Mouse (Mus musculus) gastrocnemius, postnatal 25 days (tissue): ENCODE data around the gene Prkg2. TPM values are rescaled to one million over a fixed set of nuclear protein-coding genes. Genes with fewer than 3 reads are reported as not detected.

Source experiments
- DNase-seq: peaks from one replicate; pipeline ENCODE4 v3.0.0; 2022
- total RNA-seq, 2 experiments: library from RNA; stranded (reverse); gene quantifications; 1 replicate in 1 of 2; 2 replicates in 1 of 2; pipeline ENCODE4 v1.2.3; 2021

Prkg2 gene
- total RNA-seq, 2 experiments from 2014 or later: 0.64 to 0.72 TPM

DNA sequence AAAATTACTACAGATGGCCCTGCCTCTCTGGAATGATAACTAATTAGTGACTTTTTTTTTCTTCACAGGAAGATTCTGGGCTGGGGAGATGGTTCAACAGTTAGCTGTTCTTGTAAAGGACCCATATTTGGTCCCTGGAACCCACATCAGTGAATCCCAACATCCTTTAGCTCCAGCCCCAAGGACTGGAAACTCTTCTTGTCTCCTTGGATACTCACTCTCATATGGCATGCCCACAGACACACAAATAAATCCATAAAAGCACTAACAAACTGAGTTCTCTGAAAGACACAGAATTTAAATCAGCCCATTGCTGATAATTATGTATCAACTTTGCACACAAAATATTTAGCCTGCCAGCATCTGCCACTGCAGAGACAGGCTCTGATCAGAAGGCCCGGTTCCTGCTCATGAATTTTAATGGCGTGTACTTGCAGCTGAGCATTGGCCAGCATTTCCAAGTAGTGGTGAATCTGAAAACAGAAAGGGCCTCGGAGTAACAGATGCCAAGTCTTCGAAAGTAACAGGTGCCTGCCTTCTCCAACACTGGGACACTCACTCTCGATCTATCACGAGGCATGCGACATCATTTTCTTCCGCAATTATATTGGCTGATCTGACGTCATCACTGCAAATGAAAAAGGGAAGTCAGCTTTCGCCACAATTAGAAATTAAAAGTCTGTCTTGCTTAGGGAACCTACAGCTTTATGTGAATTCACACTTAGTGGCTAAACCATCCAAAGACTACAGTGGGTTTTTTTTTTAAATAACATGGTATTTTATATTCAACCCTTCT lies 61.1 kb downstream of the Prkg2 start:
- DNase-seq: no peak

GRCm38 (mm10) chr5:98966679-98967078 lies 70.5 kb downstream of the Prkg2 start:
- peak; percentile 8 for DNase-seq

- DNase-seq: no peak
These were observed 72.0 kb downstream of the Prkg2 start for GRCm38 (mm10) chr5:98965139-98965538.

DNA sequence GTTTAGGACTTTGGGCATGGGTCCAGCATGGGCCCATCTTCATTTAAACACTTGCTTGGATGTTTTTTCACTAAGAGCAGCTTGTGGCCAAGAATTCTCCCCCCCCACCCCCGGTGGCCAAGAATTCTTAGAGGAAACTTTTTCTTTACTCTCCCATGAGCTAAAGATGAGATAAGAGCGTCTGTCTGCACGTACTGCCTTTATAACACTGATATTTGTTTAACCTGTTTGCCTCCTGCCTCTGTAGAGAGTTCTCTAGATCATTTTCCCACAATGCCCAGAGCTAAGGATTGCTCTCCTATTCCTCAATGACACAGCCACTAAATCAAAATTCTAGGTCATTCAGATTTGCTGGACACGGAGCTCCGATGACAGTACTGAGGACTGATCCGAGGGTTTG lies 72.8 kb downstream of the Prkg2 start:
- no peak for DNase-seq

- DNase-seq: no peak
These were observed 74.7 kb downstream of the Prkg2 start for GRCm38 (mm10) chr5:98962472-98962871.

- DNase-seq: no peak
These were observed 81.6 kb downstream of the Prkg2 start for GRCm38 (mm10) chr5:98955576-98955975.

DNA sequence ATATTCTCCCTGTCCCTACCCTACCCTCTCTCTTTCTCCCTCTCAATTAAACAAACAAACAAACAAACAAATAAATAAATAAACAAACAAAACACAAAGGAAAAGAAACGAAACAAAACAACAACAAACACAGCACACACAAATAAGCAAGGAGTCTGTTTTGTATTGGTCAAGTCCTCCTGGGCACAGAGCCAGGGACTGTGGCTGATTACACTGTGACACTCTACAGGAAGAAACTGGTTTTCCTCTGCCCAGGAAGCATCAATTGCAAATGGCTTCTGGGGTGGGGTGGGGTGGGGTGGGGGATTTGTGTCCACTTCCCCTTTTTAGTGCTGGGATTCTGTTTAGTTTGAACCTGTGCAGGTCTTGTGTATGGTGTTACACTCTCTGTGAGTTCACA lies 83.8 kb downstream of the Prkg2 start:
- DNase-seq: no peak

DNA sequence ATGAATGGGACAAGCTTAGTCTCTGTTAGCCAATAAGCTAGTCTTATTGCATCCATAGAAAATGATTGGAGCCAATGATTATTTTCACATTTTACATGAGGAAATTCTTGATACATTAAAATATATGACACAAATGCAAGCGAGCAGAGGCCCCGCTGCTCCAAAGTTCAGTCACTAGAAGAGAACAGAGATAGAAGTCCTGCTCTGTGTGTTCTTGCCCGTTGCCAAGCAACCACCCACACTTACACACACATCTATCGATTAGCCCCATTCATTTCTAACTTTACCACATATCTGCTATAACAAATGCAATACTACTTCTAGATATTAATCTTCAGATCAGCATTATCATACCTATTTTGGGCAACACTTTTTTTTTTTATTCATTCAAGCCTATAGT lies 85.6 kb downstream of the Prkg2 start:
- no peak for DNase-seq

GRCm38 (mm10) chr5:98950495-98951092 lies 86.6 kb downstream of the Prkg2 start:
- DNase-seq: no peak

DNA sequence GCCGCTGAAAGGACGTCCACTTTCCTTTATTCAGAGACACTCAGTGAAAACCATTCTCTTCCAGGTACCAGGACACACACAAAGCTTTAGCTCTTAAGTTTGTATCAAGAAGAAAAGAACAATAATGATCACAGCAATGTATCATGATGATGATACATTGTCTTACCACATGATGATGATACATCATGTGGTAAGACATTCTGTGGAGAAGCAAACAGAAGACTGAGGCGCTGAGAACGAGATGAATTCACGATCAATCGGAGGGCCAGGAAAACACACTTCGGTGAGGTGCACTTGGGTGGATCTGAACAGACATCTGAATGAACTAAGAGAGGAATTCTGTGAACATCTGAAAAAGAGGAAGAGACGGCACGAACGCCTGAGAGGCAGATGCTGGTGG lies 87.4 kb downstream of the Prkg2 start:
- DNase-seq: no peak

GRCm38 (mm10) chr5:98946656-98947055 lies 90.5 kb downstream of the Prkg2 start:
- DNase-seq: no peak

DNA sequence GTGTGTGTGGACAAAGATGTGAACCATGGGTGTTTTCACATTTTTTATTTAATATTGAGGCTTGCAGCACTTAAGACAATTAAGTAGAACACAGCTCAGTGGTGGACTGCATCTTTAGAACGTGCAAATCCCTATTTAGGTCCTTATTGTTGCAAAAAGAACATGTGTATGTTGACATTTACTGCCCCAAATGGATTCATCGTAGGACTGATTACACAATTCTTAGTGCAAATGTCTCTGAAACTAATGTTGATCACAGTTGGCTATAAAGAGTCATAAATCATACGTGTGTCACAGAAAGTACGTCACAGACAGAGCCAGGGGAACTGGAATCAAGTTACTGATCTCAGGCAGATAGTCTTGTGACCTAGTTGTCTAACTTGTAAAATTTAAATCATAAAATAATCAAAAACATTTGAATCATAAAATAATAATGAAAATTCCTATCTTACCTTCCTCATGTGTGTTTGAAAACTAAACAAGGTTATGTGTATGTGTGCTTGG lies 91.0 kb downstream of the Prkg2 start:
- DNase-seq: no peak

DNA sequence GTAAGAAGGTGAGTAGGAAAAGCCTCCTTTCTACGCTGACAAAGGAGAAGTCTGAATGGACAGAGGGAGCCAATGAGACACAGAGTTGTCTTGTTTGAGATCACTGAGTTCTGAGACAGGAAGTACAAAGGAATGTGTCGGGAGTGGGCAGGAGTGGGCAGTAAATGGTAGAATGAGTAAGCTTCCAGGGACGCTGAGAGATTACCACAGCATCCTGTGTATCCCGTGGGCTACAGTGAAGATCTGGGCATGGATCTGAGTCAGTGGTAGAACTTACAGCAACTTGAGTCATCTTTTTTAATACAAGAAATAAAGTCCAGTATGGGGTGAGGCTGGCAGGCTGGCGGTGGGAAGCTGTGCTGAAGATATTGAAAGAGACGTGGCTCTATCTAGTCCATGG lies 93.4 kb downstream of the Prkg2 start:
- DNase-seq: no peak

DNA sequence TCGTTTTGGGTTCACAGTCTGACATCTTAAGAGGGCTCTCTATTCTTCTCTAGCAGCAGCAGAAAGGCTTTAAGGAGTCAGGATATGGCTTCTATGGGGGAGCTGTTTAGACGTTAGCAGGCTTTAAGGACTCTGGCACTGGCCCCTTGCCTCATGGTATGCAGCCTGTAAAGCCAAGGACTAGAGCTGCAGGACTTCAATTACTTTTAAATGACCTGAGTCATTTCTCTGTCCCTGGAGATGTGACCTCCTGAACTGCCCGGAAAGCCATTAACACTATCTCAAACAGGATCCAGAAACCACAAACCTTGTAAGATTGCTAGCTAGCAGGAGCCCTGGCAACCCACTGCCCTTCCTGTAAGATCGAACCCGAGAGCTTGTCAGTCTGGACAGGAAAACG lies 96.4 kb downstream of the Prkg2 start:
- DNase-seq: no peak

DNA sequence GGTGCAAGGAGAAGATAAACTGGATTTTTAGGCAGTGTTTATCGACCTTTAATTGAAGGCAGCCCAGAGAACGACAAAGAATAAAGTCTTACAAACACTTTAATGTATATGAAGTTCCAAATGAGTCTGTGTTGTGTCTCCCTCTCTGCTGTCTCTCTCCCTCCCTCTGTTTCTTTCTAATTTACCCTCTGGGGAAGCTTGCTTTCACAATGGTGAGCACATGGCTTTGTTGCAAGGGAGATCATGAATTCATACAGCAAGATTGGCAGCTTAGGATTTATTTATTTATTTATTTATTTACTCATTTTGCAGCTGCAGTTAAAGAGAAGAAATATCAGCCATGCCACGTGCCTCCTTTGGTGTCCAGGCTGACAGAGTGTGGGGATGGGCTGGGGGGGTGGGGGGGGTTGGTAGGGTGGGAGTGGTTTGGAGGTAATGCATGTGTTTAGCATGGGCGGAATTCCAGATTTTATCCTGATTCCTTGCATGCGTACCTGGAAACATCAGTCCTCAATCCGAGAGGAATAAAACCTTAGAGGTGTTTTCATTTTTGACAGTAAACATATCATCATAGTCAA lies 97.4 kb downstream of the Prkg2 start:
- DNase-seq: no peak

- no peak for DNase-seq
These were observed 98.0 kb downstream of the Prkg2 start for GRCm38 (mm10) chr5:98939116-98939515.

DNA sequence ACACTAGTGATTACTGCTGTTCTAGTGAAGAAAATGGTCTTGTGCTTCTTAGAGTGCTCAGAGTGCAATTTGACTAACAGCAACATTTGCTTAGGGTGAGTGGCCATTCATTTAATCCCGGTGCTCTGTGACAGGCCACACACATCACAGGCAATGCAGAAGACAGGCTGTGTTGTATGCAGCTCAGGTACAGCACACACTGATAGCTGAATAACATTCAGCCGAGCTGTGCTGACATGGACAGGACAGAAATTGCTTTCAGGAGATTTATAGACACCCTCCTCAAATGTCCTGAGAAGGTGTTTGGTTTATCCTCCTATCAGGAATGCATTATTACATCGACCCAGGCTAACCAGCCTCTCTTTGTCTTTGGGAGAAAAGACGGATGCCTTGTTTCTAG lies 99.3 kb downstream of the Prkg2 start:
- no peak for DNase-seq

DNA sequence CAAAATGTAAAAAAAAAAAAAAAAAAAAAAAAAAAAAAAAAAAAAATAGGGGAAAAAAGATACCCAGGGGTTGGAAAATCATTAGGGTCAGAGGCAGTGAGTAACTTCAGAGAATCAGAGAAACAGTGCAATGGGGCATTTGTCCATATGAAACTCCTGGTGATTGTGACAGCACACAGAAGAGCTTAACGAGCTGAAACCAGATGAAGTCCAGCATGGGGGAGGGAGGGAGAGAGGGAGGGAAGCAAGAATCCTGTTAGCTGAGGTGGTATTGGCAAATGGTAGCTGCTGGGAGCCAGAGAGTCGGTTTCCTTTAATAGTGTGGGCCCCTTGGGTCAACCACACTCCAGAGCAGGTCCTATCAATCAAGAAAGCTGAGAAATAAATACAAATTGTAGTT lies 100.5 kb downstream of the Prkg2 start:
- DNase-seq: no peak

DNA sequence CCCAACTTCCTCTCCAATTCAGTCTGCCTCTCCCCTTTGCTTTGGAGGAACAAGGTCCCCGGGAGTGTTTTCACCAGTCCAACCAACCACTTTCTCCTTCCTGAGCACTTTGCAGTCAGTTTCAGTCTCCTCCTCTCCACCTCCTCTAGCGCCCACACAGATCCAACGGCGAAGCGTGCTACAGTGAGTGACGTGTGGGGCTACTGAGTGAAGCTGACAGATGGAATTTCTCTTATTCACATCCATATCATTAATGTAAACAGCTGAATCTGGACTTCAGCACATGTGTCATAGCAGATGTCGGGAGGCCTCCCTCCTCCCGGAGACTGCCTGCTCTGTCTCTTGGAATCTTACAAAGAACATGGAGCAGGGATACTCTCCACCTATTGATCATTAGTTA lies 101.2 kb downstream of the Prkg2 start:
- DNase-seq: no peak

DNA sequence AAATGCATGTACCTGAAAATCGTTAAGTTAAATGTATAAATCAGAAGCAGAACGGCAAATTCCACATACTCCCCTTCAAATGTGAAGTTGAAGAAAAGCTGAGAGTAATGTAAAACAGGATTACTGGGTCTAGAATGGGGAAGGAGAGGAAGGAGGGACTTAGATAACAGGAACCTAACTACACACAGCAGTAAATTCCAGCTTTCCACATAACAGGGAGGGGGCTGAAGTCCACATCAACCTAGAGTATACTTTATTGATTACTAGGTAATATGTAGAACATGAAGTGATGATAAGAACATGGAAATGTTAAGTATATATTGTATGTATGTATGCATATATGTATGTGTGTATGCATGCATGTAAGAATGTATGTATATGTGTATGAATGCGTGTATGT lies 114.2 kb downstream of the Prkg2 start:
- DNase-seq: no peak

DNA sequence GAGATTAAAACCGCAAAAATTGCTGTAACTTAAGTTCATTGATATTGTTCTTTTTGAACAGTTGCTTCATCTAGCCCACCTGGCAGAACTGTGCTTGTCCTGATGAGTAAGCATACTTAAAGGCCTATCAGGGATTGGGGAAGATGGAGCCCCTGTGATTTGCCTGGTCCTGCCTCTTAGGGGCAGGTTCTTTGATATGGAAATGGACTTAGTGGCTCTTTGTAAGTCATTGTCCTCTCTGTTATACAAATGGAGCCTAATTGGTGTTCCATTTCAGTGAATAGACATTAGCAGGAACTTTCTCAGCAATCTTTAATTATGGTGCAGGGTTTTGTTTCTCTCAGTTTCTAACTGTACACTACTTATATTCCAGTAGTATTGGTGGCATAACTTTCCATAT lies 115.5 kb downstream of the Prkg2 start:
- DNase-seq: no peak

- DNase-seq: no peak
These were observed 118.4 kb downstream of the Prkg2 start for GRCm38 (mm10) chr5:98918716-98919115.

DNA sequence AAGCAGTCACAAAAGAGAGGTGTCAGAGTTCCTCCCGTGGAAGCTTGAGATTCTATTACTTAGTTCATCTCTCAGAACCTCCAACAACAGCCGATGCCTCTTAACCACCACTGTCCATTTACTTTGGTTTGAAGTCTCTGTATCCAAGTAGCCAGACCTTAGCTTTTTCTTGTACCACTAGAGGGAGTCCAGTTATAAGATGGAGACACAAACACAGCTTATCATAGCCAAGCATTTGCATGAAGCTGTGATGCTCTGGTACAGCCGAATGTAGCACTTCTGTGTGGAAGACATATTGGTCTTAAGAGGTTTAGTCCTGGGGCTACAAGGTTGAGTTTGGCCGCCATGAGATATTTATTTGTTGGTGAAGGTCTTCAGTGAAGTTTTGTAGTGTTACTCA lies 134.8 kb downstream of the Prkg2 start:
- no peak for DNase-seq

DNA sequence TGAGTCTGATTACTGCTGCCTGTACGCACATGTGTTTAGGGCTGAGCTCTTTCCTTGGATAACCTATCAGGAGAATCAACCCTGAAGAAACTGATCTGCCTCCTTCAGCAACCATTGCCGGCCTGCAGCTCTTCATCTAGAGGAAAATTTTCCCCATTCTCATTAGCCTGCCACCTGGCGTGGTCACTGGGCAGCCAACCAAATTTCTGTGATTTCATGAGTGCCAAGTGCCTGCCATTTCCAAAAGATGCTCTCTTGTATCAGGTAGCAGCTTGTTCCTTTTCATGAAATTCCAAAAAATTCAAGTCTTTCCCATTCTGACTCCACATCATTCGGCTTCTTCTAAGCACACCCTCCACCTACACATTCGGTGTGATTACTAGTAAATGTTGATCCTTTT lies 136.2 kb downstream of the Prkg2 start:
- no peak for DNase-seq
